Mouse (Mus musculus) testis, adult 10 weeks (tissue): Measurements from ENCODE around the gene Spg21. TPM values are rescaled to one million over a fixed set of nuclear protein-coding genes. Genes with fewer than 3 reads are reported as not detected.

ENCODE experiments used
- polyA plus RNA-seq: library from polyadenylated mRNA; stranded (reverse); fragments of 350-450 nt; fragmentation: Illumina TruSeq; extraction: RNeasy Lipid Tissue Mini Kit (QIAGEN cat#74804); gene quantifications from one replicate; pipeline ENCODE4 v1.2.3, GENCODE M21; 2014; ENCODE audit warnings: low read depth, low replicate concordance

Gene Spg21
- 38.5 TPM for polyA plus RNA-seq

DNA sequence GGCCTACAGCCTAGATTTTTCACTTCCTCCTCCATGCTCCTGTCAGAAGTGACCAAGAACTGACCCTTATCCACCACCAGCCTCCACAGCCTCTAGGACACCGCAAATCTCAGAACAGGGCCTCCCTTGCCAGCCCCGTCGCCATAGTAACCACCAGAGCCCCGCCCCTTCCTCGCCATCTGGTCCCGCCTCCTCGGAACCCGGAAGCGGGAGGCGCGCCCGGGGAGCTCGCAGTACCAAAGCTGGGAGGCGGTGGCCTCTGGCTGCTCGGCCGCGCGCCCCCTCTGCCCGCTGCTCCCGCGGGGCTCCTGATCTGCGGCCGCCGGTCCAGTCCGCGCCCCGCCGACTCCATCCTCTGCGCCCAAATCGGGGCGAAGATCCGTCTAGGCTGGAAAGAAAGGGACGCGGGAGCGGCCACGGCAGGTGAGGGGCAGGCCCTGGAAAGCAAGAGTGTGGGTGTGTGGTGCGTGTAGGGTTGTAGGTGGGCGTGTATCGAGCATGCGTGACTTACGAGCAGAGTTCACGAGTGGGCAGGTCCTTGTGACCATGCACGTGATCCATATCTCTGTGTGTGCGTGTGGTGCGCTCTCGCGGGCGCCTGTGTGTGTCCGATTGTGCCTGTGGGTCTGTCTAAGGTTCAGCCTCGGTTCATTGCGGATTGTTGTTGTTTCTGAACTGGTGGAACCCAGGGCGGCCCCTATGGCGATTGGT, at the start of gene Spg21:
Spg21 (plus strand) TSS at position 216 of the 711 bp plus-strand sequence.

DNA sequence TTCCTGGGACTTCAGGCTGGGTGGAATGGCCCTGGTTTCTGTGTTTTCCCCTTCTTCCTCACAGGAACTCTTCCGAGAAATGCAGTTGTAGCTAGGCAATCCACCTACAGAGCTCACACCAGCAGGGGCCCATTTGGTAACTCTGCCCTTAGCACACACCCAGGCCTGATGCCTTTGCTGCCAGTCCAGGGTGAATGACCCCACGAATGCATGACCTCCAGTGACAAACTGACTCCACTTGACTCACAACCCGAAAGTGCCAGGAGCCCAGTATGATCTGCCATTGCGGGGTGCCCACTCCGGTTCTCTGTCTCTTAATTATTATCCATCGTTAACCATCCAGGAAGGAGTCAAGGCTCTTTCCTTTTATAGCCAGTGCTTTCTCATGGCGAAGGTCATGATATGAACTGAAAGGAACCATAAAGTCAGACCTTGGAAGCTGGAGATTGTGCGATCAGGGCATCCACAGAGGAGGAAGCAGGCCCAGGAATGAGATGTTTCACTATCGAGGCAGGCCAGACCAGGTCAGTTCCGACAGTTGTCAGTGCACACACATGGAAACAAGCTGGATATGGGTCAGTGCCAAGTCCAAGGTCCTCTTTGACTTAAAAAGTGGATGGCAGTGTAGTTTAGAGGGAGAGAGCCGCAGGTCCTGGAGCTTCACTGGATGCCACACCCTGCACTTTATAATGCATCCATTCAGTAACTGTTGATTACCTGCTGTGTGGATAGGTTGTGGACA, 37.8 kb upstream of the Spg21 start, which contains the start of gene Slc51b:
Slc51b (minus strand) TSS at position 196 of the 742 bp plus-strand sequence.

DNA sequence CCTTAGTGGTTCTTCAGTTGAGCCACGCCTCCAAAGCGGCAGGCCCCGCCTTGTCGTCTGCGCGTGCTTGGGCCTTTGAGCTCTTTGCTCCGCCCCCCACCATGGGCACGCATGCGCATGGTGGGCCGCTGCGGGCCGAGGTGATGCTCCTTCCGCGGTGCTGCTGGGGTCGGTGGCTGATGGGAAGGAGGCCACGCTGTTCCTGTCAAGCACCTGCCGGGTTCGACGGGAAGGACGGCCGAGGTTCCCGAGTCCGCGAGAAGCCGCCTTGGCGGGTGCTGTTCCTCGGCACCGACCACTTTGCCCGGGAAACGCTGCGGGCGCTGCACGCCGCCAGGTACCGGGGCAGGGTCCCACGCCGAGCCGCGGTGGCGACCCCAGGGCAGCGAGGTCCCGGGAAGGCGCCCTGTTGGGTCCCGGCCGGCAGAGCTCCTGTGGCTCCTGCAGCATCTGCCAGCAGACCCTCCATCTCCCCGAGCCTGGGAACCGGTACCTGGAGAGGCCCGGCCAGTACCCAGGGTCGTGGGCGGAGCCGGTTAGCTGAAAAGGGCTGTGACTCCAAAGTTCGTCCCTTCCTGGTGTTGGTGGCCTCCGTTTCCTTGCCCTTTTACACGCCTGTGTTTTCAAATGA, 25.0 kb upstream of the Spg21 start, which contains the start of gene Mtfmt:
Mtfmt (plus strand) TSS at position 112 of the 631 bp plus-strand sequence.

DNA sequence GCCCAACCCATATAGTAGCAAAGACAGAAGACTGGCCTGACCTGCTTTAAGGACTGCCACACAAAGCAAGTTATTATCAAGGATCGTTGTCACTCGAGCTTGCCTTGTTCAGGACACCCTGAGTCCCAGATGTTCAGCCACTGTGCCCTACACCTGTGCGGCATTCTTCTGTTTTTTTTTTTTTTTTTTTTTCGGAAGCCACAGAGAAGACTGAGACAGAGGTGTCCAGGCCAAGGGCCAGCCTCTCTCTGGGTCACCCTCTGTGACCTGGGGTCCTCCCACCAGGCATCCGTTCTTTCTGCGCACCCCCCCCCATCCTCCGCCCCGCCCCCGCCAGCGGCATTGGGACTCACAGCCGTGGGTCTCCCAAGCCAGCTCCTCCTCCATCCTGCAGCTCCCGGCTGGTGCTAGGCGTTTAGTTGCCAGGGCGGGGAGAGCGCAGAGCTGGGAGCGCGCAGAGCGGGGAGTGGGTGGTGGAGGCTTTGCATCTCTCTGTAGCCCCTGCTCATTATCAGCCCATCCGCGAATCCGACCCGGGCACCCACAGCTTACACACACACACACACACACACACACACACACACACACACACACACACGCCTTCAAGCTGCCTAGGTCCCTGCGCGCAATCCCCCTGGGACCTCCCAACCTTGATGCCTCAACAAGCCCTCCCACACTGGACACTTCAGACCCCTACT, 59.2 kb downstream of the Spg21 start, which contains the start of gene Ankdd1a:
Ankdd1a (minus strand) TSS at position 387 of the 698 bp plus-strand sequence.

Other genes with a start within 250 kb of the Spg21 start
- gene Cilp, start 195.8 kb upstream of the Spg21 start, polyA plus RNA-seq: 0.13 TPM
- 224 TPM for gene Clpx, start 166.7 kb upstream of the Spg21 start, polyA plus RNA-seq
- gene Pdcd7, start 114.8 kb upstream of the Spg21 start, polyA plus RNA-seq: 19.4 TPM
- gene Ubap1l, start 99.9 kb upstream of the Spg21 start, polyA plus RNA-seq: not detected
- gene Kbtbd13, start 69.3 kb upstream of the Spg21 start, polyA plus RNA-seq: 0.21 TPM
- gene Rasl12, start 62.4 kb upstream of the Spg21 start, polyA plus RNA-seq: 3.0 TPM
- gene Slc51b, start 38.0 kb upstream of the Spg21 start, polyA plus RNA-seq: 0.34 TPM
- gene Mtfmt, start 25.2 kb upstream of the Spg21 start, polyA plus RNA-seq: 8.8 TPM
- not detected for gene Ankdd1a, start 59.2 kb downstream of the Spg21 start, polyA plus RNA-seq
- gene Plekho2, start 119.1 kb downstream of the Spg21 start, polyA plus RNA-seq: 17.9 TPM
- 0.28 TPM for gene Pif1, start 126.2 kb downstream of the Spg21 start, polyA plus RNA-seq
- gene Rbpms2, start 168.7 kb downstream of the Spg21 start, polyA plus RNA-seq: 2.7 TPM
- 75.1 TPM for gene Oaz2, start 207.1 kb downstream of the Spg21 start, polyA plus RNA-seq